Mouse (Mus musculus): ENCODE data around the gene Gm2696. TPM values are rescaled to one million over a fixed set of nuclear protein-coding genes. Genes with fewer than 3 reads are reported as not detected.
A peak's percentile ranks its signal among the peaks of the same experiment; 100 is the strongest.

Gm2696 gene
- polyA plus RNA-seq, 1 experiment = not detected

- DNase-seq = no peak
- H3K27ac ChIP-seq (ENCODE audit: insufficient read depth, low read length) = no peak within 1 kb of the TSS
- no peak within 1 kb of the TSS for H3K4me3 ChIP-seq (replicated peaks; ENCODE audit: insufficient read depth, low read depth, low read length)
- WGBS = 23% methylated on average over 7 of the region's 7 CpGs
- peaks cover 4% of the 10 kb centered on the region; the same call in 1 of the 2 replicates for H3K4me1 ChIP-seq (ENCODE audit: control insufficient read depth, insufficient read depth, low read length)
- no peak for TF ChIP-seq CTCF (IDR thresholded peaks at IDR 0.05; ENCODE audit: borderline replicate concordance, insufficient read depth, low read depth, low read length)
- no peak for TF ChIP-seq POLR2A (IDR thresholded peaks at IDR 0.05; ENCODE audit: borderline replicate concordance, insufficient read depth, low read length)
- H3K27me3 ChIP-seq (ENCODE audit: control insufficient read depth, insufficient read depth, low read length) = no peaks in the 10 kb centered on the region
Observed at GRCm38 (mm10) chr10:77861675-77862074, 47.2 kb downstream of the Gm2696 start, which contains the start of gene Gm3285. Gene Gm3285 (plus strand): TSS chr10:77861975.

- no peak overlapping the region for H3K27ac ChIP-seq (ENCODE audit: insufficient read depth, low read length)
- H3K27me3 ChIP-seq (ENCODE audit: control insufficient read depth, insufficient read depth, low read length) = no peaks in the 10 kb centered on the region
- TF ChIP-seq CTCF (IDR thresholded peaks at IDR 0.05; ENCODE audit: borderline replicate concordance, insufficient read depth, low read depth, low read length) = no peak
- TF ChIP-seq POLR2A (IDR thresholded peaks at IDR 0.05; ENCODE audit: borderline replicate concordance, insufficient read depth, low read length) = no peak
- WGBS = 37% methylated on average over 13 of the region's 14 CpGs
- peak; percentile 21 to 25 for DNase-seq
- peaks cover 4% of the 10 kb centered on the region; the same call in 1 of the 2 replicates for H3K4me1 ChIP-seq (ENCODE audit: control insufficient read depth, insufficient read depth, low read length)
- H3K4me3 ChIP-seq (replicated peaks; ENCODE audit: insufficient read depth, low read depth, low read length) = peak overlapping the region; percentile 31
Observed at GRCm38 (mm10) chr10:77864067-77864761, 49.7 kb downstream of the Gm2696 start.

GRCm38 (mm10) chr10:77864762-77865143, 50.3 kb downstream of the Gm2696 start:
- peak in 1 of 2 experiments; percentile 25 for DNase-seq
- peaks cover 4% of the 10 kb centered on the region; the same call in 1 of the 2 replicates for H3K4me1 ChIP-seq (ENCODE audit: control insufficient read depth, insufficient read depth, low read length)
- no peaks in the 10 kb centered on the region for H3K27me3 ChIP-seq (ENCODE audit: control insufficient read depth, insufficient read depth, low read length)
- TF ChIP-seq POLR2A (IDR thresholded peaks at IDR 0.05; ENCODE audit: borderline replicate concordance, insufficient read depth, low read length) (no peak), CTCF (IDR thresholded peaks at IDR 0.05; ENCODE audit: borderline replicate concordance, insufficient read depth, low read depth, low read length) (no peak)
- WGBS = 34% methylated on average over 11 of the region's 11 CpGs
- no peak overlapping the region for H3K27ac ChIP-seq (ENCODE audit: insufficient read depth, low read length)
- H3K4me3 ChIP-seq (replicated peaks; ENCODE audit: insufficient read depth, low read depth, low read length) = peak overlapping the region; percentile 31

DNA sequence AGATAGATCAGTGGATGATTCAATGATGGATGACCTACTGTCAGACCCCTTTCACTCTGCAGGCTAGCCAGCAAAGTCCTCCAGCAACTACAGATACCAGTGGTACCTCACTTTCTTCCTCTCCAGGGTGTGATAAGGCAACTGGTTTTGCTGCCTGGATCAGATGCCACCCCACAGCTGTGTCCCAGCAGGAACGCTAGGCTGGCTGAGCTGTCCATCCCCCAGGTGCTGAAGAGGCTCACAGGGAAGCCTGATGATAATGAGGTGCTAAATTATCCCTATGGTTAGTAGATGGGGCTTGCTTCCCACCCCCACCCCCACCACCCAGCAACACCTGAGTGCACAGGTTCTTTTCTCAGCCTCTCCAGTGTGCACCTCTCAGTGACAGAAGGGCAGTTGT, 53.1 kb downstream of the Gm2696 start:
- H3K4me3 ChIP-seq (replicated peaks; ENCODE audit: insufficient read depth, low read depth, low read length) = no peak overlapping the region
- H3K27me3 ChIP-seq (ENCODE audit: control insufficient read depth, insufficient read depth, low read length) = no peaks in the 10 kb centered on the region
- DNase-seq = no peak
- no peak for TF ChIP-seq POLR2A (IDR thresholded peaks at IDR 0.05; ENCODE audit: borderline replicate concordance, insufficient read depth, low read length)
- no peak for TF ChIP-seq CTCF (IDR thresholded peaks at IDR 0.05; ENCODE audit: borderline replicate concordance, insufficient read depth, low read depth, low read length)
- peaks cover 4% of the 10 kb centered on the region; the same call in 1 of the 2 replicates for H3K4me1 ChIP-seq (ENCODE audit: control insufficient read depth, insufficient read depth, low read length)
- no peak overlapping the region for H3K27ac ChIP-seq (ENCODE audit: insufficient read depth, low read length)
- 35% methylated on average over 1 of the region's 1 CpGs for WGBS

- TF ChIP-seq CTCF (IDR thresholded peaks at IDR 0.05; ENCODE audit: borderline replicate concordance, insufficient read depth, low read depth, low read length) = no peak
- TF ChIP-seq POLR2A (IDR thresholded peaks at IDR 0.05; ENCODE audit: borderline replicate concordance, insufficient read depth, low read length) = no peak
- Histone ChIP-seq H3K4me3 (replicated peaks; ENCODE audit: insufficient read depth, low read depth, low read length) (no peak overlapping the region), H3K4me1 (ENCODE audit: control insufficient read depth, insufficient read depth, low read length) (peaks cover under 1% of the 10 kb centered on the region; the same call in 1 of the 2 replicates), H3K27me3 (ENCODE audit: control insufficient read depth, insufficient read depth, low read length) (no peaks in the 10 kb centered on the region), H3K27ac (ENCODE audit: insufficient read depth, low read length) (no peak overlapping the region)
- WGBS = 80% methylated on average over 7 of the region's 7 CpGs
- DNase-seq = no peak
Observed at GRCm38 (mm10) chr10:77869651-77870050, 55.2 kb downstream of the Gm2696 start.

DNA sequence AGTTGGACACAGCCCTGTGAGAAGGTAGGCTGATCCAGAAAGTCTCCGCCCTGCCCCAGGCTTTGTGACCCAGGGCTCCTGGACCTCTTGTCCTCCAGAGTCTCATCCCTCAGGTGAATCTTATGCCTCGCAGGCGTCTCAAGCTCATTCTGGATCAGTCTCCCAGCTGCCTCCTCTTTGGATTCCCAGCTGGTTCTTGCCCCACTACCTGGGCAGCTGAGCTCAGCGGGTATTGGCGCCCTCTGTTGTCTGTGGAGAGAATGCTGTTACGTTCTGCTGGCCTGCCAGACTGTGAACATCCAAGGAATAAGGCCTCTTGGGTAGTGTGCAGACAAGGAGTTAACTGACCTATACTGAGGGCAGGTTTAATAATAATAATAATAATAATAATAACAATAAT, 64.5 kb downstream of the Gm2696 start:
- Histone ChIP-seq H3K4me1 (ENCODE audit: control insufficient read depth, insufficient read depth, low read length) (no peaks in the 10 kb centered on the region; the same call in 1 of the 2 replicates), H3K27ac (ENCODE audit: insufficient read depth, low read length) (no peak overlapping the region), H3K27me3 (ENCODE audit: control insufficient read depth, insufficient read depth, low read length) (no peaks in the 10 kb centered on the region), H3K4me3 (replicated peaks; ENCODE audit: insufficient read depth, low read depth, low read length) (no peak overlapping the region)
- TF ChIP-seq POLR2A (IDR thresholded peaks at IDR 0.05; ENCODE audit: borderline replicate concordance, insufficient read depth, low read length) (no peak), CTCF (IDR thresholded peaks at IDR 0.05; ENCODE audit: borderline replicate concordance, insufficient read depth, low read depth, low read length) (peak; percentile 13; the same call in 1 of the 2 replicates)
- 63% methylated on average over 6 of the region's 6 CpGs for WGBS
- no peak for DNase-seq

- WGBS = 71% methylated on average over 3 of the region's 3 CpGs
- no peak overlapping the region for H3K27ac ChIP-seq (ENCODE audit: insufficient read depth, low read length)
- DNase-seq = no peak
- no peaks in the 10 kb centered on the region; the same call in 1 of the 2 replicates for H3K4me1 ChIP-seq (ENCODE audit: control insufficient read depth, insufficient read depth, low read length)
- H3K4me3 ChIP-seq (replicated peaks; ENCODE audit: insufficient read depth, low read depth, low read length) = no peak overlapping the region
- no peaks in the 10 kb centered on the region for H3K27me3 ChIP-seq (ENCODE audit: control insufficient read depth, insufficient read depth, low read length)
- TF ChIP-seq CTCF (IDR thresholded peaks at IDR 0.05; ENCODE audit: borderline replicate concordance, insufficient read depth, low read depth, low read length) = no peak
- TF ChIP-seq POLR2A (IDR thresholded peaks at IDR 0.05; ENCODE audit: borderline replicate concordance, insufficient read depth, low read length) = no peak
Observed at GRCm38 (mm10) chr10:77880305-77880704, 65.8 kb downstream of the Gm2696 start.

- Histone ChIP-seq H3K27ac (ENCODE audit: insufficient read depth, low read length) (no peak overlapping the region), H3K27me3 (ENCODE audit: control insufficient read depth, insufficient read depth, low read length) (no peaks in the 10 kb centered on the region), H3K4me1 (ENCODE audit: control insufficient read depth, insufficient read depth, low read length) (no peaks in the 10 kb centered on the region), H3K4me3 (replicated peaks; ENCODE audit: insufficient read depth, low read depth, low read length) (no peak overlapping the region)
- DNase-seq = no peak
- peak; percentile 8; the same call in 1 of the 2 replicates for TF ChIP-seq CTCF (IDR thresholded peaks at IDR 0.05; ENCODE audit: borderline replicate concordance, insufficient read depth, low read depth, low read length)
- no peak for TF ChIP-seq POLR2A (IDR thresholded peaks at IDR 0.05; ENCODE audit: borderline replicate concordance, insufficient read depth, low read length)
- WGBS = 83% methylated on average over 5 of the region's 5 CpGs
Observed at GRCm38 (mm10) chr10:77882553-77882952, 68.1 kb downstream of the Gm2696 start.

Other genes starting within 250 kb of the Gm2696 start
- gene Pttg1ip, start 233.0 kb upstream of the Gm2696 start, polyA plus RNA-seq (2012; rRNA removed) = 113 and 118 TPM in 2 replicates
- 301 and 310 TPM in 2 replicates for gene Sumo3, start 208.6 kb upstream of the Gm2696 start, polyA plus RNA-seq (2012; rRNA removed)
- 33.8 and 37.7 TPM in 2 replicates for gene Gm49325, start 208.5 kb upstream of the Gm2696 start, polyA plus RNA-seq (2012; rRNA removed)
- gene Ube2g2, start 192.4 kb upstream of the Gm2696 start, polyA plus RNA-seq (2012; rRNA removed) = 37.5 and 39.5 TPM in 2 replicates
- gene Tspear, start 128.1 kb upstream of the Gm2696 start, polyA plus RNA-seq (2012; rRNA removed) = 0.59 and 0.79 TPM in 2 replicates
- not detected in 2 replicates for gene Gm19402, start 123.9 kb upstream of the Gm2696 start, polyA plus RNA-seq (2012; rRNA removed)
- gene Gm9508, start 117.4 kb upstream of the Gm2696 start, polyA plus RNA-seq (2012; rRNA removed) = not detected in 2 replicates
- gene Gm10272, start 108.1 kb upstream of the Gm2696 start, polyA plus RNA-seq (2012; rRNA removed) = not detected in 2 replicates
- 0.32 TPM in 1 of 2 replicates, not detected in the other for gene Gm10024, start 103.2 kb upstream of the Gm2696 start, polyA plus RNA-seq (2012; rRNA removed)
- not detected in 2 replicates for gene Gm10142, start 98.9 kb upstream of the Gm2696 start, polyA plus RNA-seq (2012; rRNA removed)
- gene Krtap12-1, start 94.1 kb upstream of the Gm2696 start, polyA plus RNA-seq (2012; rRNA removed) = not detected in 2 replicates
- gene Gm10100, start 88.2 kb upstream of the Gm2696 start, polyA plus RNA-seq (2012; rRNA removed) = not detected in 2 replicates
- not detected in 2 replicates for gene Gm18596, start 72.0 kb upstream of the Gm2696 start, polyA plus RNA-seq (2012; rRNA removed)
- gene Gm9736, start 63.3 kb upstream of the Gm2696 start, polyA plus RNA-seq (2012; rRNA removed) = not detected in 2 replicates
- gene Gm3233, start 55.0 kb upstream of the Gm2696 start, polyA plus RNA-seq (2012; rRNA removed) = not detected in 2 replicates
- not detected in 2 replicates for gene Gm3238, start 43.4 kb upstream of the Gm2696 start, polyA plus RNA-seq (2012; rRNA removed)
- gene Gm7138, start 37.7 kb upstream of the Gm2696 start, polyA plus RNA-seq (2012; rRNA removed) = not detected in 2 replicates
- gene Gm3250, start 32.1 kb upstream of the Gm2696 start, polyA plus RNA-seq (2012; rRNA removed) = not detected in 2 replicates
- gene Gm7137, start 26.5 kb upstream of the Gm2696 start, polyA plus RNA-seq (2012; rRNA removed) = not detected in 2 replicates
- gene Gm9639, start 19.6 kb upstream of the Gm2696 start, polyA plus RNA-seq (2012; rRNA removed) = not detected in 2 replicates
- gene Gm19668, start 15.5 kb upstream of the Gm2696 start, polyA plus RNA-seq (2012; rRNA removed) = not detected in 2 replicates
- gene Gm9507, start 2.8 kb upstream of the Gm2696 start, polyA plus RNA-seq (2012; rRNA removed) = not detected in 2 replicates
- not detected in 2 replicates for gene Krtap10-4, start 12.4 kb downstream of the Gm2696 start, polyA plus RNA-seq (2012; rRNA removed)
- not detected in 2 replicates for gene Krtap10-10, start 21.3 kb downstream of the Gm2696 start, polyA plus RNA-seq (2012; rRNA removed)
- not detected in 2 replicates for gene Gm36176, start 32.1 kb downstream of the Gm2696 start, polyA plus RNA-seq (2012; rRNA removed)
- gene Gm10318, start 38.2 kb downstream of the Gm2696 start, polyA plus RNA-seq (2012; rRNA removed) = not detected in 2 replicates
- gene Gm3285, start 47.3 kb downstream of the Gm2696 start, polyA plus RNA-seq (2012; rRNA removed) = not detected in 2 replicates
- gene Lrrc3, start 87.9 kb downstream of the Gm2696 start, polyA plus RNA-seq (2012; rRNA removed) = 1.5 and 1.8 TPM in 2 replicates
- gene Trpm2, start 155.9 kb downstream of the Gm2696 start, polyA plus RNA-seq (2012; rRNA removed) = 29.8 and 32.5 TPM in 2 replicates
- 69.3 and 74.5 TPM in 2 replicates for gene 1810043G02Rik, start 163.8 kb downstream of the Gm2696 start, polyA plus RNA-seq (2012; rRNA removed)
- gene Pfkl, start 195.4 kb downstream of the Gm2696 start, polyA plus RNA-seq (2012; rRNA removed) = 98.6 and 108 TPM in 2 replicates
- 0.46 and 1.8 TPM in 2 replicates for gene Dnmt3l, start 227.3 kb downstream of the Gm2696 start, polyA plus RNA-seq (2012; rRNA removed)
- 0.08 and 0.16 TPM in 2 replicates for gene Aire, start 228.9 kb downstream of the Gm2696 start, polyA plus RNA-seq (2012; rRNA removed)